Mouse (Mus musculus): ENCODE measurements around the gene Pabpc4. TPM values are rescaled to one million over a fixed set of nuclear protein-coding genes. Genes with fewer than 3 reads are reported as not detected.

Pabpc4 gene
- total and polyA plus RNA-seq, 3 experiments = 206 to 444 (median 318) TPM

- Histone ChIP-seq H3K4me1 (ENCODE audit: control insufficient read depth in 1 of 2, insufficient read depth in 2 of 2) (peaks cover 7 to 26% of the 10 kb centered on the region in 2 experiments), H3K9ac (ENCODE audit: insufficient read depth, low read depth) (no peak overlapping the region), H3K27ac (ENCODE audit: insufficient read depth, low read depth) (no peak overlapping the region), H3K27me3 (replicated peaks) (peaks cover 59% of the 10 kb centered on the region), H3K4me3 (replicated peaks in 1 of 3; ENCODE audit: low read depth in 2 of 3, low read length in 2 of 3, poor library complexity in 1 of 3) (no peak overlapping the region), H3K4me2 (ENCODE audit: insufficient read depth, low read depth, poor library complexity, severe bottlenecking) (no peak overlapping the region), H3K79me2 (replicated peaks; ENCODE audit: control insufficient read depth, extremely low read depth, insufficient read depth, poor library complexity, severe bottlenecking) (no peaks in the 10 kb centered on the region), H3K36me3 (replicated peaks in 1 of 2; ENCODE audit: control insufficient read depth in 1 of 2, insufficient read depth in 1 of 2, low read length in 1 of 2) (no peaks in the 10 kb centered on the region), H3K9me3 (replicated peaks; ENCODE audit: low read length) (peaks cover 3% of the 10 kb centered on the region)
- TF ChIP-seq CTCF (conservative IDR thresholded peaks at IDR 0.05 in 1 of 2, IDR thresholded peaks at IDR 0.05 in 1 of 2; ENCODE audit: low read depth in 2 of 2, low read length in 2 of 2) (peak; percentile 39 to 67; a peak in 3 of 4 replicates), RAD21 (IDR thresholded peaks at IDR 0.05; ENCODE audit: low read depth, low read length) (peak; percentile 48), E2F4 (IDR thresholded peaks at IDR 0.05; ENCODE audit: insufficient replicate concordance, low read depth, low read length) (no peak), SMC3 (IDR thresholded peaks at IDR 0.05; ENCODE audit: low read depth, low read length) (peak; percentile 66)
- dilution Hi-C loops (cut with MboI; ENCODE audit: extremely low pct_ligation_motif_present, extremely low pct_unique_long_range_greater_than_20kb, low sequenced_read_pairs) (no loop called here), in situ Hi-C loops (cut with MboI; ENCODE audit: low pct_ligation_motif_present, low pct_unique_long_range_greater_than_20kb, low sequenced_read_pairs) (loop anchor here (5.0 kb wide), 1 partner anchor 39 kb away; the partner anchor contains the start of gene Pabpc4)
- DNase-seq (ENCODE audit: extremely low read depth) = peak; percentile 43
Measured at GRCm38 (mm10) chr4:123223309-123223708, 38.8 kb upstream of the Pabpc4 start.

- H3K27me3 ChIP-seq (replicated peaks) = peaks cover 66% of the 10 kb centered on the region
- peak; percentile 38 for DNase-seq (ENCODE audit: extremely low read depth)
- no peak overlapping the region for H3K4me2 ChIP-seq (ENCODE audit: insufficient read depth, low read depth, poor library complexity, severe bottlenecking)
- H3K9ac ChIP-seq (ENCODE audit: insufficient read depth, low read depth) = no peak overlapping the region
- in situ Hi-C loops (cut with MboI; ENCODE audit: low pct_ligation_motif_present, low pct_unique_long_range_greater_than_20kb, low sequenced_read_pairs) (no loop called here), dilution Hi-C loops (cut with MboI; ENCODE audit: extremely low pct_ligation_motif_present, extremely low pct_unique_long_range_greater_than_20kb, low sequenced_read_pairs) (no loop called here)
- no peak overlapping the region for H3K4me3 ChIP-seq (replicated peaks in 1 of 3; ENCODE audit: low read depth in 2 of 3, low read length in 2 of 3, poor library complexity in 1 of 3)
- no peaks in the 10 kb centered on the region for H3K79me2 ChIP-seq (replicated peaks; ENCODE audit: control insufficient read depth, extremely low read depth, insufficient read depth, poor library complexity, severe bottlenecking)
- H3K36me3 ChIP-seq (replicated peaks in 1 of 2; ENCODE audit: control insufficient read depth in 1 of 2, insufficient read depth in 1 of 2, low read length in 1 of 2) = no peaks in the 10 kb centered on the region
- no peak overlapping the region for H3K27ac ChIP-seq (ENCODE audit: insufficient read depth, low read depth)
- peaks cover 3% of the 10 kb centered on the region for H3K9me3 ChIP-seq (replicated peaks; ENCODE audit: low read length)
- no peak for TF ChIP-seq RCOR1 (conservative IDR thresholded peaks at IDR 0.05; ENCODE audit: low read depth, low read length)
- peak; percentile 41 for TF ChIP-seq JUN (IDR thresholded peaks at IDR 0.05; ENCODE audit: insufficient read depth, low read depth, low read length)
- no peak for TF ChIP-seq MAFK (IDR thresholded peaks at IDR 0.05; ENCODE audit: insufficient replicate concordance, low read length)
- peak; percentile 25; the same call in 1 of the 2 replicates for TF ChIP-seq EP300 (IDR thresholded peaks at IDR 0.05; ENCODE audit: low read length)
- TF ChIP-seq ZC3H11A (IDR thresholded peaks at IDR 0.05; ENCODE audit: low read depth, low read length) = no peak
- TF ChIP-seq KAT2A (IDR thresholded peaks at IDR 0.05; ENCODE audit: insufficient replicate concordance, low read length) = no peak
- TF ChIP-seq TCF12 (IDR thresholded peaks at IDR 0.05; ENCODE audit: low read depth, low read length) = peak; percentile 76
- peak; percentile 62 for TF ChIP-seq ETS1 (conservative IDR thresholded peaks at IDR 0.05; ENCODE audit: low read depth, low read length)
- 0 out of 2 replicates have a peak, but pooled peaks have one; percentile 37 for TF ChIP-seq BHLHE40 (IDR thresholded peaks at IDR 0.05; ENCODE audit: low read depth, low read length)
- TF ChIP-seq MEF2A (IDR thresholded peaks at IDR 0.05; ENCODE audit: borderline replicate concordance, low read depth, low read length) = no peak
- TF ChIP-seq GABPA (IDR thresholded peaks at IDR 0.05; ENCODE audit: insufficient replicate concordance, low read depth, low read length) = no peak
- no peak for TF ChIP-seq SIN3A (IDR thresholded peaks at IDR 0.05; ENCODE audit: low read length)
- peak; percentile 66 for TF ChIP-seq IRF4 (IDR thresholded peaks at IDR 0.05; ENCODE audit: low read depth, low read length)
- H3K4me1 ChIP-seq (ENCODE audit: control insufficient read depth in 1 of 2, insufficient read depth in 2 of 2) = peaks cover 11 to 32% of the 10 kb centered on the region in 2 experiments
Measured at GRCm38 (mm10) chr4:123225718-123226403, 36.3 kb upstream of the Pabpc4 start.
